Comparison of ENCODE assay signal across 28 mouse cellular contexts in genomic region chr2:19392793-19393192, GRCm38 (mm10). TPM values are rescaled to one million over a fixed set of nuclear protein-coding genes. Genes with fewer than 3 reads are reported as not detected.
DNase-seq lines count a peak whose midpoint lies in the region; ATAC-seq and TF ChIP-seq lines count a peak whose summit lies in the region.
"Had no signal": no experiment of that assay in that cellular context is flagged by ENCODE, and none has a peak within 500 bp of the region (broad histone marks: within the 10 kb centered on the region; RNA-seq: fewer than 3 reads in every experiment).

No protein-coding gene starts in this region.

- peak overlapping the region; percentile 54; the same call in 1 of the 2 replicates for H3K27ac ChIP-seq in ES-Bruce4 (ENCODE audit: insufficient read depth, low read length)
- H3K27ac ChIP-seq: embryonic facial prominence, embryonic 13.5 days; heart, adult 2 months; heart, embryonic 15.5 days; hindbrain, embryonic 15.5 days had no signal

- H3K4me1 ChIP-seq in ES-Bruce4 (ENCODE audit: control insufficient read depth, insufficient read depth, low read length), result peaks cover 8% of the 10 kb centered on the region
- H3K4me1 ChIP-seq: embryonic facial prominence, embryonic 13.5 days; heart, embryonic 15.5 days; hindbrain, embryonic 15.5 days had no signal

- no peaks in the 10 kb centered on the region for H3K36me3 ChIP-seq in ES-Bruce4 (ENCODE audit: control insufficient read depth, insufficient read depth, low read length, poor library complexity, severe bottlenecking)
- H3K36me3 ChIP-seq: heart, embryonic 15.5 days; hindbrain, embryonic 15.5 days had no signal

- H3K9me3 ChIP-seq in ES-Bruce4 (replicated peaks; ENCODE audit: control insufficient read depth, insufficient read depth, low read length, poor library complexity, severe bottlenecking), result no peaks in the 10 kb centered on the region
- H3K9me3 ChIP-seq: embryonic facial prominence, embryonic 13.5 days; heart, embryonic 15.5 days; hindbrain, embryonic 15.5 days had no signal

- no peak for TF ChIP-seq POLR2A in ES-Bruce4 (IDR thresholded peaks at IDR 0.05; ENCODE audit: insufficient read depth, low read length)

- no peaks in the 10 kb centered on the region for H3K27me3 ChIP-seq in ES-Bruce4 (ENCODE audit: control insufficient read depth, insufficient read depth, low read length, poor library complexity, severe bottlenecking)
- H3K27me3 ChIP-seq: embryonic facial prominence, embryonic 13.5 days; heart, embryonic 15.5 days; hindbrain, embryonic 15.5 days had no signal

- H3K4me3 ChIP-seq in ES-Bruce4 (ENCODE audit: low read depth, low read length), result no peak overlapping the region
- H3K4me3 ChIP-seq: embryonic facial prominence, embryonic 13.5 days; heart, adult 2 months; heart, embryonic 15.5 days; hindbrain, embryonic 15.5 days had no signal

- ATAC-seq in frontal cortex, adult (ENCODE audit: low TSS enrichment), result peak; percentile 52; the same call in 1 of the 2 replicates
- ATAC-seq: forebrain, embryonic 14.5 days; intestine, embryonic 16.5 days had no signal

- DNase-seq in frontal cortex, postnatal 14 days (ENCODE audit: low spot score in 2 of 2), result no peak
- peak; percentile 10 to 15 for DNase-seq in layer of hippocampus, postnatal 36 days
- DNase-seq in layer of hippocampus, adult 9-10 months (ENCODE audit: low spot score), result no peak
- DNase-seq in ZHBTc4 (ENCODE audit: low read depth, low spot score), result peak; percentile 92
- no peak for DNase-seq in right cerebral cortex, postnatal 36 days (ENCODE audit: low spot score in 2 of 2)
- no peak for DNase-seq in embryo, embryonic 11 days
- DNase-seq: adrenal gland, adult 2 months; cerebellum, adult 11-12 months; cerebellum, adult 9-10 months; cerebellum, postnatal 25 days; gastrocnemius, postnatal 14 days; heart, adult 2 months; heart, postnatal 14 days had no signal

- no peak overlapping the region for H3K9ac ChIP-seq in ES-Bruce4 (ENCODE audit: low read depth, poor library complexity, severe bottlenecking)
- H3K9ac ChIP-seq: embryonic facial prominence, embryonic 13.5 days; heart, embryonic 15.5 days; hindbrain, embryonic 15.5 days had no signal

- no peak for TF ChIP-seq CTCF in ES-Bruce4 (IDR thresholded peaks at IDR 0.05; ENCODE audit: low read depth, low read length)

- TF ChIP-seq EP300 in ES-Bruce4 (IDR thresholded peaks at IDR 0.05; ENCODE audit: insufficient read depth, low read depth, low read length), result no peak

RNA-seq across cellular contexts. Expression of gene Msrb2, which starts 21.6 kb away (rescaled TPM):
- total RNA-seq in layer of hippocampus, postnatal 36 days (2021), result 10 to 100 TPM; 30.0 to 31.4 TPM
- 5.3 and 5.8 TPM in 2 replicates for polyA plus RNA-seq in ES-Bruce4 (2011; ENCODE audit: insufficient read depth, insufficient read length, low read depth, missing spikeins)

RNA-seq across cellular contexts. Expression of gene Ptf1a, which starts 52.7 kb away (rescaled TPM):
- total RNA-seq in layer of hippocampus, postnatal 36 days (2021), result not detected
- polyA plus RNA-seq in ES-Bruce4 (2011; ENCODE audit: insufficient read depth, insufficient read length, low read depth, missing spikeins), result not detected in 2 replicates
- total RNA-seq: adrenal gland, adult 2 months; gastrocnemius, adult 18-20 months; gastrocnemius, postnatal 14 days; heart, adult 2 months; heart, postnatal 14 days; hematopoietic stem cell, adult 5-6 weeks; MEL had no signal
- polyA plus RNA-seq: adrenal gland, adult 2 months; C2C12; cortical plate, adult 2 months; embryonic facial prominence, embryonic 13.5 days; frontal cortex, adult 2 months; gonadal fat pad, adult 2 months; heart, adult 2 months; heart, embryonic 11.5 days; heart, embryonic 15.5 days had no signal

Comparison
In these comparisons a context has a peak if more than half of its experiments do, and no peak if none do; other contexts are left out.
1. DNase-seq: peak in layer of hippocampus, postnatal 36 days (2 of 2) and ZHBTc4 (single experiment); none in frontal cortex, postnatal 14 days (0 of 2), layer of hippocampus, adult 9-10 months (single experiment), right cerebral cortex, postnatal 36 days (0 of 2) and embryo, embryonic 11 days (single experiment).